Mouse (Mus musculus): ENCODE data around the gene Cacnb4.

Gene Cacnb4

DNA sequence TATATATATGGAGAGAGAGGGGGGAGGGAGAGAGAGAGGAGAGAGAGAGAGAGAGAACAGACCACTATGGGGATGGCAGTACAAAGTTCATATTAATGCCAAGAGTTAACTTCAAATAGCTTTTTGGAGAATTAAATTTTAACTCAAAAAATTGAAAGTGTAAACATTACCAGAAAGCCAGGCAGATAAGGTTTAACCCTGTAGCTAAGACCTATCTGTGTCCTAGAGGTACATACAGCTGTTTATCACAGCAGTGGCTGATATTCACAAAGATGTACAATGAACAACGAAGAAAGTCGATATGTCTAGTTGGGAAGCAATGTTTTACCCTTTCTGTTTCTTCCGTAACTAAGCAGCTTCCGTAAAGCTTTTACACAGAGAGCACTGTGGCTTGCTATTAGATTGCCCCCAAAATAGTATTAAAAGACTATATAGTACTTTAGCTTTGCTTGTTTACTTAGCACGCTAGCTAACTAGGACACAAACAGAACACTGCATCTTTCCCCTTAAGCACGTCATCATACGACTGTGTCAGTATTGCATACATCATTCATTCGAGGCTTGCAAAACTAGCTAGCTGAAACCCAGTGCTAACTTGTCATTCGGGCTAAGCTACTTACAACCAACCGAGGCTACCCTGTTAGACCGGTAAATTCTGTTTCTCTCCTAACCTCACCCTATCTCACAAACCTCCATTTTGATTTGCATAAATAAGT is 72.5 kb downstream of the Cacnb4 start:
- DNase-seq (ENCODE audit: low spot score), result no peak

GRCm38 (mm10) chr2:52603421-52603820 is 73.2 kb downstream of the Cacnb4 start:
- no peak for DNase-seq (ENCODE audit: low spot score)

DNA sequence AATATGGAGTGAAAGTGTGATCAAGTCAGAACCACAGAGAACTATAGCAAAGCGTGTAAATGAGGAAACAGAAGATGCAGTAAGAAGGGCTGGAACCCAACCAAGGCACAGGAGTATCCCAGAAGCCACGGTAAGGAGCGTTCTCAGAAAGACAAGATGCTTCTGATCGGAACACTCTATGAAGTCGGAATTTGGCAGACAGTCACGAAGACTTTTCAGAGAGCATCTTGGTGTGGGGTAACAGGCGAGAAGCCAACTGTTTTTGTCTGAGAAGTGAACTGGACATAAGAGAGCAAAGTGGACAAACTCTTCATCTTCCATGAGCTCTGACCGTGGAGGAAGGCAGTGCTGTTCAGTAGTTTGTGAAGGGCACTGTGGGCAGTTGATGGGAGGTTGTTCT is 73.7 kb downstream of the Cacnb4 start:
- no peak for DNase-seq (ENCODE audit: low spot score)

DNA sequence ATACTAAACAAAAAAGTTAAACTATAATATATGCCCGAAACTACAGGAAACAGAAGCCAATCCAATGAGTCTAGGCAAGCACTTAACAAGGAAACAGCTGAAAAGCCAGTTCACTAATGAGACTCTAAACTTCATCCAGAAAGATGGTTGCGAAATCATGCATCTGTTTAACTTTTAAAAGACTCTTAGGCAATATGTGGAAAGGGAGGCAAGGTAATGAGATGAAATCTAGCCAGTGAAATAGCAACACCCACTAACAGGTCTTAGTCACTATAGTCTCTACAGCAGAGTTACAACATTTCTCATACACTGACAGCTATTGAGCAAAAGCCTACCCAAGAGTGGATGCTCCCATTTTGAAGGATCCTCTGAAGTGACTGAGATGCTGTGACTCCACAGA is 74.4 kb downstream of the Cacnb4 start:
- no peak for DNase-seq (ENCODE audit: low spot score)

DNA sequence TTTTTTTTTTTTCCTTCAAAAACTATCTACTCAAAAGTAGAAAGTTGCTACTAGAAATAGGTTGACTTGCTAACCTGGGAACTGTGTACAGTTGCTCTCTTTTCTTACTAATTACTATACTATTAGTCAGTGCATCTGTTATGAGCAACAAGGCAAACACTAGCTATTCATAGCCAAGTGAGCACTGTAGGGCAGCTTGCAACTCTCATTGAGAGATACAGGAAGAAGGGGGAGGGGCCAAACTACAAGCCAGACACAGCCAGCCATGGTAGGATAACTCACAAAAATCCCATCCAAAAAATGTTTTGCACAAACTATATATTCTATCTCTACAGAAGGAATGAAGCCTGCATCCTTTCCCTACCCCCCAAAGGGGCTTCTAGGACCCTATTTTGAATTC is 79.1 kb downstream of the Cacnb4 start:
- DNase-seq (ENCODE audit: low spot score), result no peak

DNA sequence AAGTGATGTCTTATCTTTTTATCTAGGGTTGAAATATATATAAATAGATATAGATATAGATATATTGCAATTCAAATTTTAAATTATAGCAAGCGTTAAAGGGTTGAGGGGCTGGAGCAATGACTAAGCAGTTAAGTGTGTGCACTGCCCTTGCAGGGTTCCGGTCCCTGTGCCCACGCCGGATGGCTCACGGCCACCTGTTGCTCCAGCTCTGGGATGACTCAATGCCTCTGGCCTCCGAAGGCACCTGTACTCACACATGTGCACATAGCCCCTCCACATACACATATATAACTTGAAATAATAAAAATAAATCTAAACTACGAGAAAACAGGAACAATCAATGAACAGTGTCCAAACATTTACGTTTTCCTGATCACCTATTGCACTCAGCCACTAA is 82.8 kb downstream of the Cacnb4 start:
- no peak for DNase-seq (ENCODE audit: low spot score)

DNA sequence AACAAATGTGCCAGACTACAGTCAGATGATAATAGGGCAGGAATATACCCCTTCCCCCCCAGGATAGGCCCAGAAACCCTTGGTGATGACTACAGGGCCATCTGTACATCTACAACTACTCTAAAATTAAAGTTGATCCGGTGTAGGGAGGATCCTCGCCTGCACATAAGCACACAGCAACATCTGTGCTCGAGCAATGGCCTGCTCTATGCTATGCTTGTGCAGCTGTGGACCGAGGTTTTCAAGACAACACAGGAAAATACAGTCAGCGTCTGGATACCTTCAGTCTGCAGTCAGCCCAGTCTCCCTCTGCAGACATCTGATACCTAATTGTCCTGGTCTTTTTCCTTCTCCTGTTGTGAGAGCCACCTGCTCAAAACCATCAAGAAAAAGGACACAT is 83.4 kb downstream of the Cacnb4 start:
- no peak for DNase-seq (ENCODE audit: low spot score)

- peak; percentile 57 for DNase-seq (ENCODE audit: low spot score)
Measured at GRCm38 (mm10) chr2:52590970-52591347, 85.7 kb downstream of the Cacnb4 start.

GRCm38 (mm10) chr2:52590340-52590969 is 86.2 kb downstream of the Cacnb4 start:
- no peak for DNase-seq (ENCODE audit: low spot score)

GRCm38 (mm10) chr2:52589514-52589913 is 87.1 kb downstream of the Cacnb4 start:
- no peak for DNase-seq (ENCODE audit: low spot score)

DNA sequence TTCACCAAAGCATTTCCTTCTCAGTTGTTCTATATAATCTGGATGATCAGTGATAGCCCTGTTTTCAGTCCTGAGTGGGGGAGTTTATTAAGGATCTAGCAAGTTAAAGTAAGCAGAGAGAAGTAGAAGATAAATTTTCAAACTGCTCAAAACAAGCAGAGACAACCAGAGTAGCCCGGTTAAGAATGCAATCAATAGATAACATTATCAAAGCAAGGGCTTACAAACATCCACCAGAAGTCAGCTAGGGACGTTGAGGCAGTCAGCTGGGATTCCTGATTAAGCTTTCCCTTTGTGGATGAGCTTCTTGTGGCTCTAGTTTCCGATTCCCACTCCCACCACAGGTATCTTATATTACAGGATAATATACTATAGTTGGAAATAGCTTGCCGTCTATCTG is 91.2 kb downstream of the Cacnb4 start:
- no peak for DNase-seq (ENCODE audit: low spot score)

DNA sequence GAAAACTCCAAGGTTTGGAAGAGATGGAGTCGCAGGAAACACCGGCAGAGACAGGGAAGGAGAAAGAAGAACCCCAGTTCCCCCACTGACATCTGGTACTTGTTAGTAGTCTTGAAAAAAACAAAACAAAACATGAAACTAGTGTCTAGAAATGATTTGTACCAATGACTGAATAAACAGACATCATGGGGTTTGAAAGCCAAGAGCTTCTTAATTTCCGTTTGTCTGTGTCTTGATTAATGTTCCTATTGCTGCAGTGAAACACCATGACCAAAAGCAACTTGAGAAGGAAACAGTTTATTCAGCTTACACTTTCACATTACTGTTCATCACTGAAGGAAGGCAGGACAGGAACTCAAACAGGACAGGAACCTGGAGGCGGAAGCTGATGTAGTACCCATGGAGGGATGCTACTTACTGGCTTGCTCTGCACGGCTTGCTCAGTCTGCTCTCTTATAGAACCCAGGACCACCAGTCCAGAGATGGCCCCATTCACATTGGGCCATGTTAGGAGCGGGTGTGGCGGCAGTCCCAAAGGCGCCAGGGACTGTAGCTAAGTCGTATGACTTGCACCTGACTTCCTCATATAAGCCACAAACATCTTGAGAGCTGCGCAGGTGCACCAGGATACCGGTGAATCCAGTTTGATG is 95.4 kb downstream of the Cacnb4 start:
- DNase-seq (ENCODE audit: low spot score), result no peak

DNA sequence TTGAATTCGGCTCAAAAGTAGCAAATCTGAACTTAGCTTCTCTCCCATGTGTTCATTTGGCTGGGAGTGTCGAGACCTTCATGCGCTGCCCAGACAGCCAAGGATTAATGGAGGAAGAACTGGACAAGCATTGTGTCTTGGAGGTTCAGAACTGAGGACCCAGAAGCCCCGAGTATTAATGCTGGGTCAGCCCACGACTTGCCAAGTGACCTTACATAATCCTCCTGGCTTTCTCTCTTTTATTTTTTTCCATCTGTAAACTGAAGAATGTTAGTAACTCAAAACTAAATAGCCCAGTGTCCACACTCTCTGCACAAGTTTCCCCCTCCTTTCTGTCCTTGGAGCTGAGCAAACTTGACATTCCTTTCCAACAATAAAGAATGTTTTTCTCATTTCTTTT is 95.9 kb downstream of the Cacnb4 start:
- no peak for DNase-seq (ENCODE audit: low spot score)

DNA sequence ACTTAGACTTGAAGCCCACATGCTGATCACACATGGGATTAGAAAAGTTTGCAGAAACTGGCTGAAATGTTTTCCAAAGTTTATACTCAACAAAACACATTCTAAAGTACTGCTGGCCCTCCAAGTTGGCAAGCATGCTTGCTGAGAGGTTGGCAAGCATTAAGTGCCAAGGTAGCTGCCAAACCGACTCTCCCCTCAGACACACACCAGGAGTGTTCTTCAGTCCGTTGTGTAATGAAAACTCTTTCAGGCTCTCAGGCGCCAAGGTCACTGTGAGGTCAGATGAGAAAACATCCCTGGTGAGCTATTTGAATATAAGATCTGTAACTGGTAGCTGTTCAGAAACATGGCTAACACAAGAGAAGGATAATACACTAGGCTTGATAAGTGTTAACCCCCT is 97.8 kb downstream of the Cacnb4 start:
- DNase-seq (ENCODE audit: low spot score), result no peak

GRCm38 (mm10) chr2:52577700-52578099 is 98.9 kb downstream of the Cacnb4 start:
- no peak for DNase-seq (ENCODE audit: low spot score)

DNA sequence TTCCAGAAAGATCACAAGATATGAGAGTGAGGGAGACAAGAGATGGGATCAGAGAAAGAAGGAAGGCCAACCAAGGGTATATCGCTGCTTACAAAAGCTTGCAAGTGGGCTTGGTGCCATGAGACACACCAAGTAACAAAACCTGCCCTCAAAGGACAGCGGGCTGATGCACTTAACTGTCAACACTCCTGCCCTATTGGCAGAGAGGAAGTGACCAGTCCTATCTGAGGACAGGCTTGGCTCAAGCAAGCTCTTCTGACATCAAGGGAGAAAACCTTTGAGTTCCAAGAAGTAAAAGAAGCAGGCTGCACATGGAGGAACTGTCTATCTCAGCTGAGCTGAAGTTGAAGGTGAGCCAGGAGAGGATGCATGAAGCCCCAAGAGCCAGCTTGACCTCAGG is 100.1 kb downstream of the Cacnb4 start:
- no peak for DNase-seq (ENCODE audit: low spot score)

GRCm38 (mm10) chr2:52575637-52576175 is 100.9 kb downstream of the Cacnb4 start:
- DNase-seq (ENCODE audit: low spot score), result no peak

DNA sequence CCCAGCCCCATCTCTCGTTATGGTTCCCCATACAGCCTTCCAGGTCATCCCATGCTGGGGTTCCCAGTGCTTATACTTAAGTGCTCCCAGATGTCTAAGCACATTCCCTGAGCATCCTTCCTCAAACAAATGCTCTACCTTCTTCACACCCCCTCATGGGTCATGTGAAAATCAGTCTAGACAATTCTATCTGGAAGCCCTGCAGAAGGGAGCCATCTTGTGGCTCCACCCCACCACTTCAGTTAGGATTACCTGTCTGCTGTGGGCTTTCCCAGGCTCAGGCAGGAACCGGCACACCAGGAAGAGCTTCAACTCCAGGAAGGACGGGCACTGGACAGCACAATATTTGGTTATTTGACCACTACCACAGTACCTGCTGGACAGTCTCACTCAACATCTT is 101.7 kb downstream of the Cacnb4 start:
- DNase-seq (ENCODE audit: low spot score), result no peak

DNA sequence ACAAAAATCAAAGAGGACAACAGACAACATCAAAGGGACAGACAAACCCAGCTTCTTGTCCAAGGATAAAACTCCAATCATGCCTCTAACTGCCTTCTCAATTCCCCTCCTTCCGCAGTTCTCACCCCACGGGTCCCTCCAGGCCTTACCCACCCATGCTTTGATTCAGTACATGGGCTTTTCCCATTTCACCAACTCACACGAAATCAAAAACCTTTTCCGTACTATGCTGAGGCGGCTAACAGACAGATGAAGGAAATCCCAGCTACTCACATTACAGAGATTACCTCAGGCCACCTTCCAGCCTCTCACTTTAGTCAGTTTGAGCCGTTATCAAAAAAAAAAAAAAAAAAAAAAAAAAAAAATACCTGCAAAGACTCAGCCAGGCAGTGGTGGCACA is 104.4 kb downstream of the Cacnb4 start:
- DNase-seq (ENCODE audit: low spot score), result no peak

- peak; percentile 66 for DNase-seq (ENCODE audit: low spot score)
Measured at GRCm38 (mm10) chr2:52571339-52571968, 105.2 kb downstream of the Cacnb4 start.

- no peak for DNase-seq (ENCODE audit: low spot score)
Measured at GRCm38 (mm10) chr2:52570781-52571180, 105.8 kb downstream of the Cacnb4 start.

- DNase-seq (ENCODE audit: low spot score), result peak; percentile 48
Measured at GRCm38 (mm10) chr2:52570171-52570570, 106.5 kb downstream of the Cacnb4 start.

GRCm38 (mm10) chr2:52568131-52568530 is 108.5 kb downstream of the Cacnb4 start:
- DNase-seq (ENCODE audit: low spot score), result no peak

Measured in T-cell, adult 2 months (primary cell).